ENCODE assay signal across 12 mouse cellular contexts in genomic region chr4:8398969-8399368, GRCm38 (mm10).
A peak's percentile ranks its signal among the peaks of the same experiment; 100 is the strongest.
DNase-seq lines count a peak whose midpoint lies in the region; ATAC-seq and TF ChIP-seq lines count a peak whose summit lies in the region.
"Had no signal": no experiment of that assay in that cellular context is flagged by ENCODE, and none has a peak within 500 bp of the region (broad histone marks: within the 10 kb centered on the region; RNA-seq: fewer than 3 reads in every experiment).

No protein-coding gene starts in this region.

- H3K9me3 ChIP-seq in forebrain, embryonic 14.5 days (replicated peaks; ENCODE audit: control insufficient read depth, low read length) = no peaks in the 10 kb centered on the region
- no peaks in the 10 kb centered on the region for H3K9me3 ChIP-seq in forebrain, embryonic 11.5 days (ENCODE audit: control insufficient read depth, low read length)
- H3K9me3 ChIP-seq in lung, postnatal 0 days (ENCODE audit: low read length) = no peaks in the 10 kb centered on the region
- no peaks in the 10 kb centered on the region for H3K9me3 ChIP-seq in neural tube, embryonic 13.5 days
- H3K9me3 ChIP-seq: embryonic facial prominence, embryonic 15.5 days; megakaryocyte, embryonic 14.5 days had no signal

- peak; percentile 23; the same call in 1 of the 2 replicates for ATAC-seq in forebrain, embryonic 14.5 days
- ATAC-seq in forebrain, embryonic 11.5 days (replicated peaks; ENCODE audit: low FRiP score) = no peak
- peak; percentile 74 for ATAC-seq in lung, postnatal 0 days
- ATAC-seq in neural tube, embryonic 13.5 days (ENCODE audit: low read depth) = peak; percentile 84

- no peak for TF ChIP-seq EP300 in lung, postnatal 0 days (IDR thresholded peaks at IDR 0.05)

- 80% methylated on average over 4 of the region's 4 CpGs for WGBS in forebrain, embryonic 14.5 days
- WGBS in forebrain, embryonic 11.5 days = 92% methylated on average over 4 of the region's 4 CpGs
- WGBS in lung, postnatal 0 days = 40% methylated on average over 4 of the region's 4 CpGs
- 49% methylated on average over 4 of the region's 4 CpGs for whole genome bisulfite sequencing in neural tube, embryonic 13.5 days

- TF ChIP-seq CTCF in lung, postnatal 0 days (IDR thresholded peaks at IDR 0.05) = no peak

- no peaks in the 10 kb centered on the region for H3K36me3 ChIP-seq in forebrain, embryonic 14.5 days (ENCODE audit: control insufficient read depth, insufficient read depth, low read length)
- no peaks in the 10 kb centered on the region for H3K36me3 ChIP-seq in forebrain, embryonic 11.5 days (ENCODE audit: control insufficient read depth, insufficient read depth, low read length)
- H3K36me3 ChIP-seq in lung, postnatal 0 days (ENCODE audit: insufficient read depth, low read length) = no peaks in the 10 kb centered on the region
- H3K36me3 ChIP-seq in neural tube, embryonic 13.5 days = no peaks in the 10 kb centered on the region
- H3K36me3 ChIP-seq: embryonic facial prominence, embryonic 15.5 days had no signal

- no peak overlapping the region for H3K4me3 ChIP-seq in forebrain, embryonic 14.5 days (ENCODE audit: low read depth, low read length)
- no peak overlapping the region for H3K4me3 ChIP-seq in forebrain, embryonic 11.5 days (ENCODE audit: low read depth, low read length)
- H3K4me3 ChIP-seq in lung, postnatal 0 days (ENCODE audit: low read depth, low read length) = no peak overlapping the region
- no peak overlapping the region for H3K4me3 ChIP-seq in neural tube, embryonic 13.5 days
- H3K4me3 ChIP-seq: embryonic facial prominence, embryonic 15.5 days; megakaryocyte, embryonic 14.5 days had no signal

- no peak overlapping the region for H3K27ac ChIP-seq in forebrain, embryonic 14.5 days (ENCODE audit: low read depth, low read length)
- no peak overlapping the region for H3K27ac ChIP-seq in forebrain, embryonic 11.5 days (ENCODE audit: low read depth, low read length)
- no peak overlapping the region for H3K27ac ChIP-seq in lung, postnatal 0 days (ENCODE audit: low read length)
- H3K27ac ChIP-seq in neural tube, embryonic 13.5 days (replicated peaks) = no peak overlapping the region
- H3K27ac ChIP-seq: embryonic facial prominence, embryonic 15.5 days had no signal

- no peaks in the 10 kb centered on the region for H3K4me1 ChIP-seq in forebrain, embryonic 14.5 days (ENCODE audit: control insufficient read depth, insufficient read depth, low read length)
- H3K4me1 ChIP-seq in forebrain, embryonic 11.5 days (replicated peaks; ENCODE audit: control insufficient read depth, insufficient read depth, low read length) = no peaks in the 10 kb centered on the region
- no peaks in the 10 kb centered on the region for H3K4me1 ChIP-seq in lung, postnatal 0 days (ENCODE audit: insufficient read depth, low read depth, low read length)
- H3K4me1 ChIP-seq in neural tube, embryonic 13.5 days (replicated peaks) = peaks cover 8% of the 10 kb centered on the region; the same call in 1 of the 2 replicates
- H3K4me1 ChIP-seq: embryonic facial prominence, embryonic 15.5 days; megakaryocyte, embryonic 14.5 days had no signal

- H3K27me3 ChIP-seq in forebrain, embryonic 14.5 days (replicated peaks; ENCODE audit: control insufficient read depth, insufficient read depth, low read length) = no peaks in the 10 kb centered on the region
- no peaks in the 10 kb centered on the region for H3K27me3 ChIP-seq in forebrain, embryonic 11.5 days (ENCODE audit: control insufficient read depth, insufficient read depth, low read length)
- no peaks in the 10 kb centered on the region for H3K27me3 ChIP-seq in lung, postnatal 0 days (replicated peaks; ENCODE audit: insufficient read depth, low read length)
- H3K27me3 ChIP-seq in neural tube, embryonic 13.5 days = no peaks in the 10 kb centered on the region
- H3K27me3 ChIP-seq: embryonic facial prominence, embryonic 15.5 days; megakaryocyte, embryonic 14.5 days had no signal

- no peak for DNase-seq in forebrain, embryonic 14.5 days (ENCODE audit: low spot score)
- no peak for DNase-seq in forebrain, embryonic 11.5 days (ENCODE audit: low spot score)
- no peak for DNase-seq in lung, postnatal 0 days (ENCODE audit: low spot score)
- no peak for DNase-seq in lung, postnatal 36 days
- DNase-seq in cerebellum, postnatal 25 days = peak; percentile 25 to 47
- DNase-seq in heart, adult 11 months = no peak
- no peak for DNase-seq in spleen, adult 12 weeks (ENCODE audit: low spot score)
- DNase-seq: B cell, adult 2 months; kidney, postnatal 25 days had no signal

- H3K4me2 ChIP-seq in forebrain, embryonic 14.5 days (ENCODE audit: low read length) = no peak overlapping the region
- no peak overlapping the region for H3K4me2 ChIP-seq in forebrain, embryonic 11.5 days (ENCODE audit: low read depth, low read length, severe bottlenecking)
- no peak overlapping the region for H3K4me2 ChIP-seq in lung, postnatal 0 days (replicated peaks; ENCODE audit: low read depth, low read length)
- no peak overlapping the region for H3K4me2 ChIP-seq in neural tube, embryonic 13.5 days
- H3K4me2 ChIP-seq: embryonic facial prominence, embryonic 15.5 days had no signal

- no peak overlapping the region for H3K9ac ChIP-seq in forebrain, embryonic 14.5 days (ENCODE audit: low read length)
- no peak overlapping the region for H3K9ac ChIP-seq in forebrain, embryonic 11.5 days (ENCODE audit: low read length)
- no peak overlapping the region for H3K9ac ChIP-seq in lung, postnatal 0 days (replicated peaks; ENCODE audit: low read depth)
- H3K9ac ChIP-seq in neural tube, embryonic 13.5 days = no peak overlapping the region
- H3K9ac ChIP-seq: embryonic facial prominence, embryonic 15.5 days had no signal

Comparison
In these comparisons a context has a peak if more than half of its experiments do, and no peak if none do; other contexts are left out.
1. DNase-seq: peak in cerebellum, postnatal 25 days (2 of 2); none in forebrain, embryonic 14.5 days (single experiment), forebrain, embryonic 11.5 days (single experiment), lung, postnatal 0 days (single experiment), lung, postnatal 36 days (single experiment), heart, adult 11 months (single experiment) and spleen, adult 12 weeks (single experiment).